Mouse (Mus musculus) G1E (cell line): ENCODE results near the gene Lrch1.

Experiments used
- CTCF ChIP-seq: IDR thresholded peaks from 2 replicates; pipeline ENCODE4 v1.5.1; 2012; ENCODE audit warnings: low read depth, low read length, inconsistent platforms, mixed read lengths
- GATA1 ChIP-seq: IDR thresholded peaks from 2 replicates; pipeline ENCODE4 v1.6.1; 2012; ENCODE audit warnings: borderline replicate concordance, low read length, inconsistent platforms, mixed read lengths
- POLR2AphosphoS5 ChIP-seq: IDR thresholded peaks from 2 replicates; pipeline ENCODE4 v1.6.1; 2012; ENCODE audit warnings: low read depth, low read length, inconsistent platforms; ENCODE audit not compliant: insufficient replicate concordance
- TAL1 ChIP-seq: conservative IDR thresholded peaks from 2 replicates; pipeline ENCODE4 v1.6.1; 2012; ENCODE audit warnings: low read depth, low read length, inconsistent platforms, mixed read lengths

- TF ChIP-seq CTCF = no peak
- no peak for TF ChIP-seq POLR2AphosphoS5
- no peak for TF ChIP-seq TAL1
- no peak for TF ChIP-seq GATA1
These were observed 179.8 kb downstream of the Lrch1 start for GRCm38 (mm10) chr14:74767892-74768291.
